Mouse (Mus musculus) kidney, embryonic 16.5 days (tissue): Measurements from ENCODE around the gene Stard5. TPM values are rescaled to one million over a fixed set of nuclear protein-coding genes. Genes with fewer than 3 reads are reported as not detected.
A peak's percentile ranks its signal among the peaks of the same experiment; 100 is the strongest.

Experiments
- ATAC-seq: fragments of 200-750 bp; cut with Nextera tagmentation; 2 replicates; pipeline ENCODE4 v1.8.0; 2017; ENCODE audit warnings: moderate TSS enrichment; ENCODE audit not compliant: low FRiP score, low TSS enrichment
- H3K27ac ChIP-seq: fragments of 300-500 bp; sonication (generic); 2 replicates; pipeline ENCODE4 v1.5.1; 2014; ENCODE audit warnings: low read length
- H3K27me3 ChIP-seq: fragments of 300-500 bp; sonication (generic); 2 replicates; pipeline ENCODE4 v1.6.1; 2014; ENCODE audit warnings: low read length, control low read depth, mixed read lengths; ENCODE audit not compliant: insufficient read depth
- H3K36me3 ChIP-seq: fragments of 300-500 bp; sonication (generic); 2 replicates; pipeline ENCODE4 v1.6.1; 2014; ENCODE audit warnings: low read length, control low read depth, mixed read lengths; ENCODE audit not compliant: insufficient read depth
- H3K4me1 ChIP-seq: fragments of 300-500 bp; sonication (generic); 2 replicates; pipeline ENCODE4 v1.6.1; 2014; ENCODE audit warnings: low read length, control low read depth, mixed read lengths; ENCODE audit not compliant: insufficient read depth
- H3K4me2 ChIP-seq: fragments of 300-500 bp; sonication (generic); replicated peaks from 2 replicates; pipeline ENCODE4 v1.6.1; 2014; ENCODE audit warnings: low read depth, low read length
- H3K4me3 ChIP-seq: fragments of 300-500 bp; sonication (generic); 2 replicates; pipeline ENCODE4 v1.5.1; 2014; ENCODE audit warnings: mild to moderate bottlenecking, low read length
- H3K9ac ChIP-seq: fragments of 300-500 bp; sonication (generic); replicated peaks from 2 replicates; pipeline ENCODE4 v1.6.1; 2014; ENCODE audit warnings: low read length
- H3K9me3 ChIP-seq: fragments of 300-500 bp; sonication (generic); 2 replicates; pipeline ENCODE4 v1.6.1; 2016; ENCODE audit warnings: low read length, control low read depth
- WGBS: fragments of 180-500 bp; shearing (Covaris S2); extraction: QIAGEN DNeasy Blood & Tissue Kit; methylation state at CpG from one replicate; pipeline ENCODE4 v1.1.7; 2014; 5-methylcytosine and 5-hydroxymethylcytosine counted together
- polyA plus RNA-seq: library from polyadenylated mRNA; unstranded; fragments of >200 nt; fragmentation: Nextera tagmentation; extraction: Ambion mirVana; gene quantifications from 2 replicates; pipeline ENCODE4 v1.2.1, GENCODE M21; 2015

Gene Stard5
- 30.9 and 31.7 TPM in 2 replicates for polyA plus RNA-seq

DNA sequence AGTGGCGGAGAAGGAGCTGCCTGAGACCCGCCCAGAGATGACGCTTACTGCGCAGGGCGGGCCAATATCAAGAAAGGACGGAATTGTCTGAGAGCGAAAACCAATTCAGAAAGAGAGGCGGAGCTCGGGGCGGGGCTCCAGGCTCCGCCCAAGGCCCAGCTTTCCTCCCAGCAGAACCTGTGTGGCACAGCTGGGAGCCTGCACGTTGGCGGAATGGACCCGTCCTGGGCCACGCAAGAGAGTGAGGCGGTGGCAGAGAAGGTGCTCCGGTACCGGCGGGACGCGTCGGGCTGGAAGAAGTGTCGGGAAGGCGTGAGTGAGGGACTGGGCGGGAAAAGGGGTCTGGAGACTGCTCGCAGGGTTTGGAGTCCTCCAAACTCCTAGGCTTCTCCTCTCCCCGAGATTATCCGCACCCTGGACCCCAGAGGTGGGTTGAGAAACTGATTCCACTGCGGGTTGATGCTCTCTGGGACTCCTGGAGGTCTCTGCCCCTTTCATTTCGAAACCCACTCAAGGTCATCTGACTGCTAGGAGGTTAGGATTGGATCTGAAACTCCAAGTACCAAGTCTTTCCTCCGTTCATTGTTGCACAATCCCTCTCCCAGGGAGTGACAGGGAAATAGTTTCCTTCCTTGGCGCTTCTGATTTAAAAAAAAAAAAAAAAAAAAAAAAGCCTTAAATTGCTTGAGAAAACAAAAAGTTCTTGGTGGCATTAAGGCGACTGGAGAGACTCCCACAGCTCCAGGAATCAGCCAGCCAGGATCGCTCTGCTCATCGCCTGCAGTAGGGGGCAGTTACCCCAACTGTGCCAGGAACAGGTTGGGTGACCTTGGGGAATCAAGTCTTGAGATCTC lies at the start of gene Stard5:
Gene Stard5, plus strand, starts transcription at position 132 of the 854 bp plus-strand sequence.
- under 1% methylated on average over 35 of the region's 35 CpGs for WGBS
- peak within 1 kb of the TSS; percentile 61 for H3K4me2 ChIP-seq

DNA sequence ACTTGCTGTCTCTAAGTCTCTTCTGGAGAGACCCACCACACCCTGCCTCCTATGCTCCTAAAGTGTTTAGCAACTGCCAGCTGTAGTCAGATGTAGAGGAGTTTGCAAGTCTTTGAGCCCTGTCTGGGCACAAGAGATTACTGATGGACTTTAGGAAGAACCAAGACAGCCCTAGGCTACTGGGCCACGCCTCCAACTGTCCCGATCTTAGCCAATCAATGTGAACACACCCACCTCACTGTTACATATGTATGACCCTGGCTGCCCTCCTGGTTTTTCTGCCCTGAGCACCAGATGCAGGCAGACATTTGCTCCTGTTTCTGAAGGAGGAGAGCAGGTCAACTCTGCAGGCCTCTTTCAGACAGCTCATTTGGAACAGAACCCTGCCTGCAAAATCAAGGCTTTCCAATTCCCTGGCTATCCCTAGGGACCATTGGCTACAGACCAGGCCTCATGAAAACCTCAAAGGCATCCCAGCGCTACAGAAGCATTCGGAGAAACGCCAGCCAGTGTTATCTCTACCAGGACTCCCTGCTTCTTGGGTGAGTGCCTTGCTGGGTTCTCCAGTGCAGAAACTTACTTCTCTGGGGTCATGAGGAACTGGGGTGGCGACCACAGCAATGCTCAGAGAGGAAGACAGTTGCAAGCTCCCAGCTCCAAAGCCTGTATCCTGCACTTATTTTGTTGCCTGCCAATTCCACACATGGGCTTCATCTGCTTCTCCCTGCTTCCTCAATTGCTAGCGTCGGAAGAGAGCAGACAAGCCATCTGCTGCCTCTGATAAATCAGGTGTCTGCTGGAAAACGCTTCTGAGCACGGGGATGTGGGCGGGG lies 46.9 kb upstream of the Stard5 start, which contains the start of gene Tmc3:
Gene Tmc3, plus strand, starts transcription at position 289 of the 833 bp plus-strand sequence.
- peak within 1 kb of the TSS; percentile 1; the same call in 1 of the 2 replicates for H3K4me2 ChIP-seq
- H3K4me1 ChIP-seq, result peaks cover 15% of the 10 kb centered on the region
- ATAC-seq, result peak; percentile 61
- 27% methylated on average over 11 of the region's 11 CpGs for WGBS
- no peak within 1 kb of the TSS for H3K9ac ChIP-seq
- H3K27ac ChIP-seq, result peak within 1 kb of the TSS; percentile 53; the same call in 1 of the 2 replicates
- no peak within 1 kb of the TSS; the same call in 1 of the 2 replicates for H3K4me3 ChIP-seq
- H3K9me3 ChIP-seq, result no peaks in the 10 kb centered on the region
- H3K36me3 ChIP-seq, result no peaks in the 10 kb centered on the region
- H3K27me3 ChIP-seq, result no peaks in the 10 kb centered on the region

More for the DNA sequence above, at the start of gene Stard5:
- H3K27me3 ChIP-seq, result no peaks in the 10 kb centered on the region
- H3K27ac ChIP-seq, result peak within 1 kb of the TSS; percentile 62
- peaks cover 8% of the 10 kb centered on the region; the same call in 1 of the 2 replicates for H3K36me3 ChIP-seq
- no peaks in the 10 kb centered on the region for H3K9me3 ChIP-seq
- H3K4me3 ChIP-seq, result peak within 1 kb of the TSS; percentile 70
- H3K9ac ChIP-seq, result peak within 1 kb of the TSS; percentile 83
- peaks cover 25% of the 10 kb centered on the region for H3K4me1 ChIP-seq
- peak; percentile 99 for ATAC-seq

GRCm38 (mm10) chr7:83594056-83594455 lies 37.7 kb upstream of the Stard5 start:
- no peaks in the 10 kb centered on the region for H3K36me3 ChIP-seq
- H3K27me3 ChIP-seq, result no peaks in the 10 kb centered on the region
- no peak overlapping the region for H3K4me2 ChIP-seq
- H3K4me1 ChIP-seq, result no peaks in the 10 kb centered on the region
- H3K4me3 ChIP-seq, result no peak overlapping the region
- WGBS, result 73% methylated on average over 3 of the region's 3 CpGs
- no peaks in the 10 kb centered on the region for H3K9me3 ChIP-seq
- no peak overlapping the region for H3K27ac ChIP-seq
- no peak for ATAC-seq
- H3K9ac ChIP-seq, result no peak overlapping the region

- Histone ChIP-seq H3K4me2 (no peak overlapping the region), H3K9me3 (no peaks in the 10 kb centered on the region), H3K4me3 (no peak overlapping the region), H3K4me1 (no peaks in the 10 kb centered on the region), H3K27me3 (no peaks in the 10 kb centered on the region), H3K36me3 (no peaks in the 10 kb centered on the region), H3K9ac (no peak overlapping the region), H3K27ac (no peak overlapping the region)
- 93% methylated on average over 3 of the region's 3 CpGs for WGBS
- ATAC-seq, result no peak
These were observed 34.7 kb upstream of the Stard5 start for GRCm38 (mm10) chr7:83597063-83597462.

DNA sequence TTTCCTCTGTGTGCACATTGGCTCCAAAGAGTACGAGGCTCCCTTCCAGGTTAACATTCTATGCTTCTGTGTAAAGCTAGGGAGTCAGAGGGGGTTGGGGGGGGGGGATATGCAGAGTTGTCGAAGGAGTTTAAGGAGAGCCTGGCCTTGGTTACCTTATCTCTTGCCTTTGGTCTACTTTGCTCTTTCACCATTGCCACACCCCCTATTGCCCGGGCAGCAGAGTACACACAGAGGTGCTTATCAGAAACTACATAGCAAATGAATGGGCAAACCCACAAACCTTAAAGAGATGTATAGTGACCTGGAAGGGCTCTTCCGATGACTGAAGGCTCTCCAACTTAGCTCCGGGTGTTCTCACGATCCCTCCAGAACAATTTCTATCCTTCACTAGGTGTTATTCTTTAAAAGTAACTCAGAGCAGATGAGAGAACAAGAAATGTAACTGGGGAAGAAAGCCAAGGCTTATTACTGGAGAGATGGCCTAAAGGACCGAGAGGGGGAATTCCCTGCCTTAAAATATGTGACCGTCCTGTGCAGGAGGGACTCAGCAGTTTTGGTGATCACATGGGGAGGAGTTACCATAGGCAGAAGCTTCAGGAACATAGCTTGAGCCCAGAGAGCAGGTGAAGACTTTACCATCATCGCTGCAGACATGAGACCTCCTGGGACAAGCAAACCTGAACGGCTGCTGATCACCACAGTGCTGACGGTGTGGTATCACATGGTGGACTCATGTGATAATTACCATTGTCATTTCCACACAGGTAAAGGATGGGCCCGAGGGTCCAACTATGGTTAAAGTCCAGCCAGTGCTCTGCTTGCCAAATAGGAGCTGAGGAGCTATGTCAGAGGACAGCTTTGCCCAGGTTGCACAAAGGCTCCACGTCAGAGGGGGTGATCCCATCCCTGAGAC lies 32.5 kb upstream of the Stard5 start:
- H3K9ac ChIP-seq, result no peak overlapping the region
- ATAC-seq, result no peak
- H3K4me2 ChIP-seq, result no peak overlapping the region
- no peaks in the 10 kb centered on the region for H3K9me3 ChIP-seq
- H3K4me1 ChIP-seq, result no peaks in the 10 kb centered on the region
- 91% methylated on average over 13 of the region's 13 CpGs for WGBS
- no peak overlapping the region for H3K4me3 ChIP-seq
- H3K27me3 ChIP-seq, result no peaks in the 10 kb centered on the region
- H3K36me3 ChIP-seq, result no peaks in the 10 kb centered on the region
- H3K27ac ChIP-seq, result no peak overlapping the region

DNA sequence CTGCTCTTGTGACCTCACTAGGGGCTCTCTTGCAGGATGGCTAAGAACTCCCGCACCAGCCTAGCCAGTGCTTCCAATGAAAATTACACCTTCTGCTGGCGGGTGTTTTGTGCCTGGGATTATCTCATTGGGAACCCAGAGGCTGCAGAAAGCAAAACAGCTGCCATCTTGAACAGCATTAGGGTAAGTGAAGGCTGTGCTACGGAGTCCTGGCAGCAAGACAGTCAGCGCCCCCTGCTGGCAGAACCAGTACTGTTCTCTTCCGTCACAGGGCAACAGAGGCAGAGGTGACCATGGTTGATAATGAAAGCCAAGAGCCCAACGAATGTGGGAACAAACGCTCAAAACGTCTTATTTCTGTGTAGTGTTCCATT lies 31.9 kb upstream of the Stard5 start:
- ATAC-seq, result no peak
- Histone ChIP-seq H3K27me3 (no peaks in the 10 kb centered on the region), H3K4me2 (no peak overlapping the region), H3K9ac (no peak overlapping the region), H3K27ac (no peak overlapping the region), H3K9me3 (no peaks in the 10 kb centered on the region), H3K4me1 (no peaks in the 10 kb centered on the region), H3K4me3 (no peak overlapping the region), H3K36me3 (no peaks in the 10 kb centered on the region)
- WGBS, result 62% methylated on average over 8 of the region's 8 CpGs

GRCm38 (mm10) chr7:83604180-83604944 lies 27.4 kb upstream of the Stard5 start:
- no peak overlapping the region for H3K9ac ChIP-seq
- no peak overlapping the region for H3K4me3 ChIP-seq
- H3K4me1 ChIP-seq, result no peaks in the 10 kb centered on the region
- no peak overlapping the region for H3K4me2 ChIP-seq
- no peak for ATAC-seq
- H3K27me3 ChIP-seq, result no peaks in the 10 kb centered on the region
- 91% methylated on average over 7 of the region's 7 CpGs for WGBS
- no peak overlapping the region for H3K27ac ChIP-seq
- H3K36me3 ChIP-seq, result no peaks in the 10 kb centered on the region
- H3K9me3 ChIP-seq, result no peaks in the 10 kb centered on the region

DNA sequence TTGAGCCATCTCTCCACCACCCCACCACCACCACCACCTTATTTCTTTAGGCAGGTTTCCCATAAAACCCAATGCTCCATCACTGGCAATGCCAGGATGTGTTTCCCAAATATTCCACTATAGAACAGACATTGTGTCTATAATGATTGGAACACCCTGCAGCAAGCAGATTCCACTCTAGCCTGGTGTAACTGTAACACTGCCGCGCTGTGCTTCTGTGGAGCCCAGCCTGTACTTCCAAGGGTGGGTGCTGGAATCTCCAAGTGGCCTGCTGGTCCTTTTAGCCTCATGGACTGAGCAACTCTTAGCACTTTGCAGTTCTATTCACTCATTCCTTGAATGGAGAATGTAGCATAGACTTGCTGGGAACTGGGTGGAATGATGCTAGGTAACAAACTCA lies 25.0 kb upstream of the Stard5 start:
- no peak for ATAC-seq
- H3K4me3 ChIP-seq, result no peak overlapping the region
- no peaks in the 10 kb centered on the region for H3K36me3 ChIP-seq
- H3K9me3 ChIP-seq, result no peaks in the 10 kb centered on the region
- WGBS, result 98% methylated on average over 2 of the region's 2 CpGs
- H3K27ac ChIP-seq, result no peak overlapping the region
- no peak overlapping the region for H3K9ac ChIP-seq
- no peaks in the 10 kb centered on the region for H3K27me3 ChIP-seq
- no peaks in the 10 kb centered on the region for H3K4me1 ChIP-seq
- no peak overlapping the region for H3K4me2 ChIP-seq
